Mouse (Mus musculus) layer of hippocampus, adult 2 months (tissue): Measurements from ENCODE around the gene Tlcd1. TPM values are rescaled to one million over a fixed set of nuclear protein-coding genes. Genes with fewer than 3 reads are reported as not detected.
A peak's percentile ranks its signal among the peaks of the same experiment; 100 is the strongest.
"Not testable (repeated sequence)": the region's sequence is repeated elsewhere in the genome, so short reads cannot be mapped to it uniquely, and the experiment has no call there.

ENCODE experiments used
- DNase-seq, 2 experiments: peaks; one replicate each; pipeline ENCODE4 v3.0.0; 2022; ENCODE audit warnings: low spot score in 2 of 2
- H3K27ac ChIP-seq: fragments of 200-600 bp; 2 replicates; pipeline ENCODE4 v1.8.1; 2022
- H3K4me3 ChIP-seq: fragments of 200-600 bp; 2 replicates; pipeline ENCODE4 v1.8.1; 2022; ENCODE audit warnings: mild to moderate bottlenecking
- CTCF ChIP-seq: fragments of 200-600 bp; conservative IDR thresholded peaks from 2 replicates; pipeline ENCODE4 v1.8.1; 2022; ENCODE audit warnings: antibody characterized with exemption, mild to moderate bottlenecking, moderate library complexity
- long read RNA-seq, 2 experiments: library from polyadenylated mRNA; stranded (forward); transcript quantifications; one replicate each; pipeline ENCODE4 v2.0.0; 2021; ENCODE audit warnings: borderline mapping rate in 2 of 2
- total RNA-seq, 2 experiments: library from RNA; stranded (reverse); gene quantifications; 2 replicates each; pipeline ENCODE4 v1.2.3; 2021

The Tlcd1 gene
- total RNA-seq, result 10 to 100 TPM; 21.1 to 24.3 TPM
- long read RNA-seq, experiment 1, transcript Tlcd1-204 (4 exons, 1,412 nt), result major isoform, 17 of 21 reads
- long read RNA-seq, experiment 1, partial matches to known transcripts, result 1 of 21 reads
- long read RNA-seq, experiment 1, other reads (novel, unspliced or antisense), result 0 of 21 reads
- long read RNA-seq, experiment 2, transcript Tlcd1-204 (4 exons, 1,412 nt), result major isoform, 27 of 31 reads
- long read RNA-seq, experiment 2, partial matches to known transcripts, result 1 of 31 reads
- long read RNA-seq, experiment 2, other reads (novel, unspliced or antisense), result 2 of 31 reads

- peak; percentile 70 to 79 for DNase-seq
- TF ChIP-seq CTCF, result no peak
- Histone ChIP-seq H3K4me3 (peak within 1 kb of the TSS; percentile 62), H3K27ac (peak within 1 kb of the TSS; percentile 82)
These were observed at the start of gene Tlcd1, which contains the start of gene Nek8 for GRCm38 (mm10) chr11:78176402-78176862. Tlcd1 (plus strand) TSS chr11:78176711. Nek8 (minus strand) TSS chr11:78176675.

GRCm38 (mm10) chr11:78126739-78127138, 49.8 kb upstream of the Tlcd1 start:
- H3K4me3 ChIP-seq, result no peak overlapping the region
- no peak for TF ChIP-seq CTCF

GRCm38 (mm10) chr11:78129458-78129857, 47.1 kb upstream of the Tlcd1 start:
- no peak for TF ChIP-seq CTCF

More at GRCm38 (mm10) chr11:78126739-78127138, 49.8 kb upstream of the Tlcd1 start:
- H3K27ac ChIP-seq, result peak overlapping the region; percentile 40; the same call in 1 of the 2 replicates
- no peak for DNase-seq

GRCm38 (mm10) chr11:78133915-78134314, 42.6 kb upstream of the Tlcd1 start:
- DNase-seq, result no peak
- Histone ChIP-seq H3K4me3 (no peak overlapping the region), H3K27ac (no peak overlapping the region)
- no peak for TF ChIP-seq CTCF

More at GRCm38 (mm10) chr11:78129458-78129857, 47.1 kb upstream of the Tlcd1 start:
- no peak for DNase-seq
- Histone ChIP-seq H3K4me3 (no peak overlapping the region), H3K27ac (0 out of 2 replicates have a peak overlapping the region, but pooled peaks have one; percentile 10)

GRCm38 (mm10) chr11:78134344-78134743, 42.2 kb upstream of the Tlcd1 start:
- Histone ChIP-seq H3K27ac (no peak overlapping the region), H3K4me3 (no peak overlapping the region)
- DNase-seq, result peak; percentile 46 to 55
- no peak for TF ChIP-seq CTCF

- H3K4me3 ChIP-seq, H3K27ac ChIP-seq, DNase-seq: not testable (repeated sequence)
These were observed 41.2 kb upstream of the Tlcd1 start for GRCm38 (mm10) chr11:78135314-78135713.

- H3K27ac ChIP-seq, result no peak overlapping the region
- no peak for DNase-seq
- no peak overlapping the region for H3K4me3 ChIP-seq
- no peak for TF ChIP-seq CTCF
These were observed 40.4 kb upstream of the Tlcd1 start for GRCm38 (mm10) chr11:78136132-78136531.

- Histone ChIP-seq H3K4me3 (no peak overlapping the region), H3K27ac (no peak overlapping the region)
- DNase-seq, result no peak
- no peak for TF ChIP-seq CTCF
These were observed 38.9 kb upstream of the Tlcd1 start for GRCm38 (mm10) chr11:78137584-78137983.

- Histone ChIP-seq H3K27ac (no peak overlapping the region), H3K4me3 (no peak overlapping the region)
- no peak for TF ChIP-seq CTCF
- DNase-seq, result no peak
These were observed 38.5 kb upstream of the Tlcd1 start for GRCm38 (mm10) chr11:78138023-78138422.

GRCm38 (mm10) chr11:78140665-78141064, 35.8 kb upstream of the Tlcd1 start:
- TF ChIP-seq CTCF, result no peak
- no peak for DNase-seq
- no peak overlapping the region for H3K4me3 ChIP-seq
- H3K27ac ChIP-seq, result no peak overlapping the region

- no peak overlapping the region for H3K4me3 ChIP-seq
- peak overlapping the region; percentile 53; the same call in 1 of the 2 replicates for H3K27ac ChIP-seq
- TF ChIP-seq CTCF, result no peak
- DNase-seq, result no peak
These were observed 33.0 kb upstream of the Tlcd1 start for GRCm38 (mm10) chr11:78143520-78143919.

GRCm38 (mm10) chr11:78146168-78146567, 30.3 kb upstream of the Tlcd1 start:
- Histone ChIP-seq H3K27ac (peak overlapping the region; percentile 51; the same call in 1 of the 2 replicates), H3K4me3 (no peak overlapping the region)
- TF ChIP-seq CTCF, result peak; percentile 56
- no peak for DNase-seq

GRCm38 (mm10) chr11:78146707-78147543, 29.6 kb upstream of the Tlcd1 start:
- Histone ChIP-seq H3K4me3 (no peak overlapping the region), H3K27ac (peak overlapping the region; percentile 51; the same call in 1 of the 2 replicates)
- TF ChIP-seq CTCF, result no peak
- DNase-seq, result no peak
